Mouse (Mus musculus) small intestine, adult 2 months (tissue): ENCODE data around the gene She. TPM values are rescaled to one million over a fixed set of nuclear protein-coding genes. Genes with fewer than 3 reads are reported as not detected.

Experiments
- H3K27ac ChIP-seq: fragments of 200-500 bp; 2 replicates; pipeline ENCODE4 v1.5.1; 2012; ENCODE audit warnings: low read depth, low read length, control low read depth, inconsistent platforms; ENCODE audit not compliant: insufficient read depth
- H3K27me3 ChIP-seq: fragments of 200-500 bp; 2 replicates; pipeline ENCODE4 v1.6.1; 2012; ENCODE audit warnings: mild to moderate bottlenecking, moderate library complexity, low read length, inconsistent platforms; ENCODE audit not compliant: control insufficient read depth, insufficient read depth
- H3K36me3 ChIP-seq: fragments of 200-500 bp; 2 replicates; pipeline ENCODE4 v1.6.1; 2012; ENCODE audit warnings: mild to moderate bottlenecking, low read length, control low read depth, inconsistent platforms; ENCODE audit not compliant: control insufficient read depth, insufficient read depth
- H3K4me1 ChIP-seq: fragments of 200-500 bp; 2 replicates; pipeline ENCODE4 v1.6.1; 2012; ENCODE audit warnings: low read length, inconsistent platforms, mixed read lengths; ENCODE audit not compliant: control insufficient read depth, insufficient read depth, insufficient read length
- H3K4me3 ChIP-seq: fragments of 200-500 bp; 2 replicates; pipeline ENCODE4 v1.5.1; 2012; ENCODE audit warnings: low read depth, mild to moderate bottlenecking, control low read depth, inconsistent platforms, low read length, moderate library complexity
- CTCF ChIP-seq: fragments of 200-500 bp; IDR thresholded peaks from 2 replicates; pipeline ENCODE4 v1.5.1; 2012; ENCODE audit warnings: low read depth, mild to moderate bottlenecking, control low read depth, inconsistent platforms, low read length, moderate library complexity, mixed read lengths; ENCODE audit not compliant: insufficient replicate concordance, insufficient read length; ENCODE audit errors: extremely low read depth
- POLR2A ChIP-seq: fragments of 200-500 bp; IDR thresholded peaks from 2 replicates; pipeline ENCODE4 v1.6.1; 2012; ENCODE audit warnings: low read depth, mild to moderate bottlenecking, control low read depth, inconsistent platforms, low read length, moderate library complexity
- WGBS: fragments of 180-500 bp; shearing (Covaris S2); methylation state at CpG from one replicate; pipeline ENCODE4 v1.1.7; 2018; 5-methylcytosine and 5-hydroxymethylcytosine counted together
- polyA plus RNA-seq: library from polyadenylated mRNA; depleted of rRNA; stranded (reverse); fragments of >200 nt; gene quantifications from 2 replicates; pipeline ENCODE4 v1.2.3, GENCODE M21; 2012

She gene
- polyA plus RNA-seq, 1 experiment = 0.79 TPM

- Histone ChIP-seq H3K4me1 (peaks cover 7% of the 10 kb centered on the region; the same call in 1 of the 2 replicates), H3K27ac (no peak overlapping the region), H3K4me3 (no peak overlapping the region), H3K27me3 (no peaks in the 10 kb centered on the region), H3K36me3 (no peaks in the 10 kb centered on the region)
- TF ChIP-seq POLR2A = no peak
- TF ChIP-seq CTCF = no peak
- 72% methylated on average over 4 of the region's 4 CpGs for WGBS
Observed at GRCm38 (mm10) chr3:89805179-89805578, 26.0 kb upstream of the She start.

DNA sequence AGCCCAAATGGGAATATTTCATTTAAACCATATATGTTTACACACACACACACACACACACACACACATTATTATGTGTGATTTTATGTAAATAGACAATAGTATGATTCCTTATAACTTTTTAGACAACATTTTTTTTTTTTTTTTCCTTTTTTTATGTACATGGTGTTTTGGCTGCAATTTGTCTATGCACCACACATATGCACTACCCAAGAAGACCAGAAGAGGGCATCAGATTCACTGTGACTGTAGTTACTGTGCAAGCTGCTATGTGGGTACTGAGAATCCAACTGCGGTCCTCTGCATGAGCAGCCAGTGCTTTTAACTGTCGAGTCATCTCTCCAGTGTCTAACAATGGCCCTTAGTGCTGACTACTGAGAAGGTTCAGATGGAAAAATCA is 24.4 kb upstream of the She start:
- Histone ChIP-seq H3K4me3 (no peak overlapping the region), H3K27me3 (no peaks in the 10 kb centered on the region; the same call in 1 of the 2 replicates), H3K36me3 (no peaks in the 10 kb centered on the region), H3K27ac (no peak overlapping the region), H3K4me1 (peaks cover 4% of the 10 kb centered on the region; the same call in 1 of the 2 replicates)
- TF ChIP-seq POLR2A = no peak
- no peak for TF ChIP-seq CTCF
- 94% methylated on average over 2 of the region's 2 CpGs for WGBS

DNA sequence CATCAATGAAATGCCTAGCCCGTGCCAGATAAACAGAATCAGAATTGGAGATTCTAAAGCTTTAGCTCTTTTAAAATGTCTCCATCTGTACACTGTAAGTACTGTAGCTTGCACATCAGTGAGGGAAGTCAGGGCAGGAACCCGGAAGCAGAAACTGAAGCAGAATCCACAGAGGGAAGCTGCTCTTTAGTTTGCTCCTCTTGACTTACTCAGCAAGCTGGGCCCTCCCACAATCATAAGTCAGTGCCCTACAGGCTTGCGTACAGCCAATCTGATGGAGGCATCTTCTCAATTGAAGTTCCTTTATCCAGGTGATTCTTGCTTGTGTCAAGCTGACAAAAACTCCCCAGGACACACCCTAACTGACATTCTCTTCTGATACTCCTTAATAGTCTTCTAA is 24.0 kb upstream of the She start:
- H3K27ac ChIP-seq = no peak overlapping the region
- no peaks in the 10 kb centered on the region for H3K36me3 ChIP-seq
- WGBS = 95% methylated on average over 3 of the region's 3 CpGs
- H3K4me1 ChIP-seq = 0 out of 2 replicates have a peak, but pooled peaks cover 2% of the 10 kb centered on the region
- TF ChIP-seq POLR2A = no peak
- TF ChIP-seq CTCF = no peak
- no peak overlapping the region for H3K4me3 ChIP-seq
- H3K27me3 ChIP-seq = peaks cover 1% of the 10 kb centered on the region; the same call in 1 of the 2 replicates

DNA sequence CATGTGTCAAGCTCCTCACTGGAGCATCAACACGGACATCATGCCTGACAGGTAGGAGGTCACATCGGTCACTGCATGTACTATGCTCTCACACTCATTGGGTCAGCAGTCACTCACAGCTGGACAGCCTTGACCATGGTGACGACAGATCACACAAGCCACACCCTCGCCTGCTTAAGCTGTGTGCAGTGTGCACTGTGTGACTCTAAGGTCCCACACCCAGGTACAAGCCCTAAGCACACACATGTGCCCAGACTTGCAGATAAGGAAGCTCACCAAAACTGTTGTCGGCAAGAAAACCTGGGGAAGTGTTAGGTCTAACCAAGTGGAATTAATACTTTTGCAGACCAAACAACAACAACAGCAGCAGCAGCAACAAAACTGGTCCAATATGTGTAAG is 23.3 kb upstream of the She start:
- TF ChIP-seq CTCF (no peak), POLR2A (no peak)
- no peak overlapping the region for H3K4me3 ChIP-seq
- H3K27ac ChIP-seq = no peak overlapping the region
- H3K4me1 ChIP-seq = 0 out of 2 replicates have a peak, but pooled peaks cover 2% of the 10 kb centered on the region
- WGBS = 34% methylated on average over 5 of the region's 5 CpGs
- H3K27me3 ChIP-seq = peaks cover 2% of the 10 kb centered on the region; the same call in 1 of the 2 replicates
- no peaks in the 10 kb centered on the region for H3K36me3 ChIP-seq

GRCm38 (mm10) chr3:89808638-89809037 is 22.5 kb upstream of the She start:
- TF ChIP-seq CTCF (no peak), POLR2A (no peak)
- WGBS = 31% methylated on average over 9 of the region's 9 CpGs
- no peaks in the 10 kb centered on the region for H3K4me1 ChIP-seq
- H3K36me3 ChIP-seq = no peaks in the 10 kb centered on the region
- H3K27me3 ChIP-seq = peaks cover 2% of the 10 kb centered on the region; the same call in 1 of the 2 replicates
- H3K4me3 ChIP-seq = no peak overlapping the region
- H3K27ac ChIP-seq = no peak overlapping the region

GRCm38 (mm10) chr3:89810841-89811240 is 20.3 kb upstream of the She start:
- no peaks in the 10 kb centered on the region for H3K36me3 ChIP-seq
- no peak overlapping the region for H3K4me3 ChIP-seq
- H3K27ac ChIP-seq = no peak overlapping the region
- TF ChIP-seq POLR2A (no peak), CTCF (0 out of 2 replicates have a peak, but pooled peaks have one; percentile 6)
- H3K27me3 ChIP-seq = peaks cover 2% of the 10 kb centered on the region; the same call in 1 of the 2 replicates
- no peaks in the 10 kb centered on the region for H3K4me1 ChIP-seq

- WGBS = 64% methylated on average over 3 of the region's 3 CpGs
- H3K36me3 ChIP-seq = no peaks in the 10 kb centered on the region
- TF ChIP-seq POLR2A (no peak), CTCF (no peak)
Observed at GRCm38 (mm10) chr3:89812166-89812565, 19.0 kb upstream of the She start.

DNA sequence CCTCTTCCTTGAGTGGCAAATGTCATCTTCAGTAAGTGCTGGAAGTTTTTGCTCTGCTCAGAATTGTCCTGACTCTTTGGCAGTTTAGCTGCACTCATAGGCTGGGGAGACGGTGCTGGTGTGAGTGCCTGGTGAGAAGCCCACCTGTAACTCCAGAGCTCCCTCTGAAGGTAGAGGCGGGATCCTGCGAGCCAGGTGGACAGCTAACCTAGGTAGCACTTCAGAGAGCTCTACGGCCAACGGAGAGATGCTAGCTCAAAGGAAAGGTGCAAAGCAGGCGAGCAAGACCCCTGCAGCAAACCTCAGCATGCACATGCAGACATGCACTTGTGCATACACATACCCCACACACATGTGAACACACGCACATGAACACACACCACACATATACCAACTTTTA is 17.1 kb upstream of the She start:
- TF ChIP-seq POLR2A = no peak
- TF ChIP-seq CTCF = no peak
- Histone ChIP-seq H3K27ac (no peak overlapping the region), H3K36me3 (no peaks in the 10 kb centered on the region), H3K4me1 (no peaks in the 10 kb centered on the region), H3K4me3 (no peak overlapping the region), H3K27me3 (peaks cover 2% of the 10 kb centered on the region; the same call in 1 of the 2 replicates)
- 69% methylated on average over 7 of the region's 7 CpGs for WGBS

More at GRCm38 (mm10) chr3:89812166-89812565, 19.0 kb upstream of the She start:
- peaks cover 2% of the 10 kb centered on the region; the same call in 1 of the 2 replicates for H3K27me3 ChIP-seq
- no peak overlapping the region for H3K27ac ChIP-seq
- H3K4me1 ChIP-seq = no peaks in the 10 kb centered on the region
- H3K4me3 ChIP-seq = no peak overlapping the region
